Mouse (Mus musculus): Measurements from ENCODE around the gene Atp5h.
"Not testable (repeated sequence)": the region's sequence is repeated elsewhere in the genome, so short reads cannot be mapped to it uniquely, and the experiment has no call there.

Atp5h gene

GRCm38 (mm10) chr11:115393721-115394325, 25.9 kb downstream of the Atp5h start:
- no peak for DNase-seq

GRCm38 (mm10) chr11:115391358-115391757, 28.4 kb downstream of the Atp5h start:
- peak; percentile 60 for DNase-seq

GRCm38 (mm10) chr11:115386859-115387258, 32.9 kb downstream of the Atp5h start:
- DNase-seq = not testable (repeated sequence)

- no peak for DNase-seq
Observed at GRCm38 (mm10) chr11:115384587-115384986, 35.2 kb downstream of the Atp5h start.

- DNase-seq = no peak
Observed at GRCm38 (mm10) chr11:115383701-115384474, 35.9 kb downstream of the Atp5h start.

GRCm38 (mm10) chr11:115382891-115383290, 36.9 kb downstream of the Atp5h start:
- DNase-seq = no peak

- peak; percentile 87 for DNase-seq
Observed at GRCm38 (mm10) chr11:115381743-115382539, 37.8 kb downstream of the Atp5h start, which contains the start of gene Cdr2l. TSS of gene Cdr2l (plus strand) at chr11:115381916.

GRCm38 (mm10) chr11:115381276-115381675, 38.5 kb downstream of the Atp5h start:
- DNase-seq = no peak

GRCm38 (mm10) chr11:115377854-115378253, 41.9 kb downstream of the Atp5h start:
- no peak for DNase-seq

- DNase-seq = no peak
Observed at GRCm38 (mm10) chr11:115377254-115377653, 42.5 kb downstream of the Atp5h start.

- no peak for DNase-seq
Observed at GRCm38 (mm10) chr11:115376722-115377121, 43.0 kb downstream of the Atp5h start.

GRCm38 (mm10) chr11:115374695-115375425, 44.9 kb downstream of the Atp5h start:
- DNase-seq = peak; percentile 80

- peak; percentile 87 for DNase-seq
Observed at GRCm38 (mm10) chr11:115373805-115374694, 45.7 kb downstream of the Atp5h start.

- no peak for DNase-seq
Observed at GRCm38 (mm10) chr11:115372737-115373136, 47.0 kb downstream of the Atp5h start.

- DNase-seq = no peak
Observed at GRCm38 (mm10) chr11:115372015-115372414, 47.7 kb downstream of the Atp5h start.

GRCm38 (mm10) chr11:115371354-115371753, 48.4 kb downstream of the Atp5h start:
- DNase-seq = no peak

GRCm38 (mm10) chr11:115370368-115370767, 49.4 kb downstream of the Atp5h start:
- no peak for DNase-seq

GRCm38 (mm10) chr11:115367395-115367944, 52.3 kb downstream of the Atp5h start, which contains the start of gene Hid1:
TSS of gene Hid1 (minus strand) at chr11:115367756.
- DNase-seq = peak; percentile 90

GRCm38 (mm10) chr11:115366706-115367394, 52.9 kb downstream of the Atp5h start:
- peak; percentile 77 for DNase-seq

- peak; percentile 56 for DNase-seq
Observed at GRCm38 (mm10) chr11:115366039-115366705, 53.6 kb downstream of the Atp5h start.

Measured in layer of hippocampus, adult 9-11 months (tissue).